Mouse (Mus musculus) frontal cortex, postnatal 36 days (tissue): Measurements from ENCODE around the gene Mup15.
"Not testable (repeated sequence)": the region's sequence is repeated elsewhere in the genome, so short reads cannot be mapped to it uniquely, and the experiment has no call there.

ENCODE experiments used
- DNase-seq, 2 experiments: peaks; one replicate each; pipeline ENCODE4 v3.0.0; 2022; ENCODE audit warnings: low spot score in 2 of 2

The Mup15 gene

DNA sequence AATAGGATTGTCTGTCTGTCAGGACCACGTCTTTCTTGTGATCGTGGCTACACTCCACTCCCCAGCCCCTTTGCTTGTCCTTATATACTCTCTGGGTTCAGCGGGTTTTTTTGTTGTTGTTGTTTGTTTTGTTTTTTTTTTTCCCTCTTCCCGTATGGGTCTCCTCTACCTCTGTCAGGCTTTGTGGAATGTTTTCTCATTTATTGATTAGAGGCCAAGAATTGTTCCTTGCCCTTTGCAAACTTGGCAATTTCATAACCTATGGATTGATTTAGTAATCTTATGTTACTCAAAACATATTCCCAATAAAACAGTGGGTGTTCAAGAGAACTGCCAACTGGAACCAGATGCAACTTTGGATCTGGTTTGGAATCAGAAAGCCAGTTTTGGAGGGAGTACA is at the start of gene Mup15:
Mup15 (minus strand) TSS at position 101 of the 400 bp plus-strand sequence.
- not testable (repeated sequence) for DNase-seq
